Comparison of ENCODE assay signal across 8 mouse cellular contexts in the genomic region with DNA sequence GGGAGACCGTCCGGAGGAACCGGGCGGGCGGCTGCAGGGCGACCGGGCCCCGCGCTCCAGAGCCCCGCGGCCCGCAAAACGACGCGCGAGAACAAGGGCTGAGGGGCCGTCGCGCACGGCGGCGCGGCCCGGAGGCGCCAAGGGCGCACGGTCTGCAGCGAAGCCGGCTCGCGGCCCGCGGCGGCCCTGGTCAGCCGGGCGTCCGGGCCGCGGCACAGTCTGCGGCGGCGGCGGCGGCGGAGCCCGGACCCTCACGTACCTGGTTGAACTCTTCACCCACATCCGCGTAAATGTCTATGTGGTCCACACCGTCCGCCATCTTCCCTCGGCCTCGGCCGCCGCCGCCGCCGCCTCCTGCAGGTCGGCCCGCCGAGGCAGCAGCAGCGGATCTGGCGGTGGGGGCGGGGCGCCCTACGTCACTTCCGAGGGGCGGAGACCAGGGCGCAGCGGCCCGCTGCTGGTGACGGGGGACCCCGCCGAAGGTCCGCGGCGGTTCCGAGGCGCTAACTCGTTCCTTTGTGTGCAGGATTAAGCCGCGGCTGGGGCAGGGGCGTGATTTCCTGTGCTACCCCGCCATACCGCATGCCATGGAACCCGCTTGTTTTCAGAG. TPM values are rescaled to one million over a fixed set of nuclear protein-coding genes. Genes with fewer than 3 reads are reported as not detected.
DNase-seq lines count a peak whose midpoint lies in the region; ATAC-seq and TF ChIP-seq lines count a peak whose summit lies in the region.

No protein-coding gene starts in this region.

- H3K36me3 ChIP-seq in erythroblast, embryonic 14.5 days (ENCODE audit: control insufficient read depth) = no peaks in the 10 kb centered on the region; the same call in 1 of the 2 replicates
- H3K36me3 ChIP-seq in heart, embryonic 12.5 days = no peaks in the 10 kb centered on the region
- H3K36me3 ChIP-seq in kidney, embryonic 16.5 days (ENCODE audit: insufficient read depth, low read length) = no peaks in the 10 kb centered on the region
- H3K36me3 ChIP-seq in liver, adult 2 months (ENCODE audit: control insufficient read depth, insufficient read depth, low read length) = no peaks in the 10 kb centered on the region

- H3K27ac ChIP-seq in heart, embryonic 12.5 days (ENCODE audit: poor library complexity, severe bottlenecking) = peak overlapping the region; percentile 96
- peak overlapping the region; percentile 97 for H3K27ac ChIP-seq in kidney, embryonic 16.5 days (ENCODE audit: low read length)
- H3K27ac ChIP-seq in liver, adult 2 months (replicated peaks; ENCODE audit: insufficient read depth, low read depth, low read length) = peak overlapping the region; percentile 89

- TF ChIP-seq POLR2A in liver, adult 2 months (IDR thresholded peaks at IDR 0.05; ENCODE audit: extremely low read depth, insufficient read depth, low read length) = peak; percentile 87; the same call in 1 of the 2 replicates

- peak overlapping the region; percentile 98 for H3K9ac ChIP-seq in heart, embryonic 12.5 days
- peak overlapping the region; percentile 100 for H3K9ac ChIP-seq in kidney, embryonic 16.5 days (replicated peaks; ENCODE audit: low read length)
- H3K9ac ChIP-seq in liver, adult 2 months (ENCODE audit: low read depth, low read length) = peak overlapping the region; percentile 97

- peak; percentile 98 for DNase-seq in CD4-positive, CD25-positive, alpha-beta regulatory T cell, adult 2 months (ENCODE audit: low read depth, low spot score)
- DNase-seq in brain, embryonic 18.5 days (ENCODE audit: low read depth, low spot score) = peak; percentile 84
- peak; percentile 56 for DNase-seq in liver, adult 2 months (ENCODE audit: extremely low read depth, low read depth, low spot score)
- peak; percentile 94 to 95 for DNase-seq in spleen, postnatal 36 days (ENCODE audit: low spot score in 2 of 2)

- no peaks in the 10 kb centered on the region for H3K9me3 ChIP-seq in erythroblast, embryonic 14.5 days (ENCODE audit: control insufficient read depth, low read length)
- H3K9me3 ChIP-seq in heart, embryonic 12.5 days (replicated peaks) = no peaks in the 10 kb centered on the region
- H3K9me3 ChIP-seq in kidney, embryonic 16.5 days (ENCODE audit: low read length) = no peaks in the 10 kb centered on the region

- peak; percentile 97 for ATAC-seq in heart, embryonic 12.5 days (ENCODE audit: insufficient number of reproducible peaks, low FRiP score)
- ATAC-seq in kidney, embryonic 16.5 days (ENCODE audit: low FRiP score, low TSS enrichment) = peak; percentile 97
- ATAC-seq in monocyte, adult 5-6 weeks (replicated peaks; ENCODE audit: insufficient number of reproducible peaks, low FRiP score, low TSS enrichment, poor library complexity, severe bottlenecking) = peak; percentile 94

- H3K27me3 ChIP-seq in erythroblast, embryonic 14.5 days (ENCODE audit: control insufficient read depth) = no peaks in the 10 kb centered on the region
- H3K27me3 ChIP-seq in heart, embryonic 12.5 days (replicated peaks) = no peaks in the 10 kb centered on the region
- no peaks in the 10 kb centered on the region for H3K27me3 ChIP-seq in kidney, embryonic 16.5 days (ENCODE audit: insufficient read depth, low read length)
- no peaks in the 10 kb centered on the region for H3K27me3 ChIP-seq in liver, adult 2 months (ENCODE audit: control insufficient read depth, insufficient read depth, low read length)

- peaks cover 30% of the 10 kb centered on the region for H3K4me1 ChIP-seq in erythroblast, embryonic 14.5 days (ENCODE audit: control insufficient read depth)
- H3K4me1 ChIP-seq in heart, embryonic 12.5 days (replicated peaks) = peaks cover 10% of the 10 kb centered on the region
- H3K4me1 ChIP-seq in kidney, embryonic 16.5 days (ENCODE audit: insufficient read depth, low read length) = peaks cover 13% of the 10 kb centered on the region
- H3K4me1 ChIP-seq in liver, adult 2 months (ENCODE audit: control insufficient read depth, insufficient read depth, low read length) = peaks cover 5% of the 10 kb centered on the region

- peak overlapping the region; percentile 89 for H3K4me3 ChIP-seq in erythroblast, embryonic 14.5 days (replicated peaks)
- H3K4me3 ChIP-seq in heart, embryonic 12.5 days = peak overlapping the region; percentile 94
- H3K4me3 ChIP-seq in kidney, embryonic 16.5 days (ENCODE audit: low read length) = peak overlapping the region; percentile 81
- H3K4me3 ChIP-seq in liver, adult 2 months (ENCODE audit: insufficient read depth, low read depth, low read length) = peak overlapping the region; percentile 84

- H3K4me2 ChIP-seq in heart, embryonic 12.5 days = peak overlapping the region; percentile 70
- H3K4me2 ChIP-seq in kidney, embryonic 16.5 days (replicated peaks; ENCODE audit: low read depth, low read length) = peak overlapping the region; percentile 75

- H3K79me2 ChIP-seq in liver, adult 2 months (ENCODE audit: control insufficient read depth, insufficient read depth, low read length) = peaks cover 12% of the 10 kb centered on the region; the same call in 1 of the 2 replicates

- TF ChIP-seq CTCF in liver, adult 2 months (IDR thresholded peaks at IDR 0.05; ENCODE audit: low read depth, low read length) = no peak

- under 1% methylated on average over 84 of the region's 86 CpGs for WGBS in heart, embryonic 12.5 days
- WGBS in kidney, embryonic 16.5 days = under 1% methylated on average over 73 of the region's 86 CpGs
- under 1% methylated on average over 80 of the region's 86 CpGs for WGBS in liver, adult 2 months

RNA-seq across cellular contexts. Expression of a gene that starts 3.1 kb away (rescaled TPM):
- 14.4 and 14.8 TPM in 2 replicates for polyA plus RNA-seq in erythroblast, embryonic 14.5 days (2012)
- polyA plus RNA-seq in heart, embryonic 12.5 days (2016; fragmentation: Nextera tagmentation; extraction: Ambion mirVana) = 120 TPM in 2 replicates
- 151 and 171 TPM in 2 replicates for polyA plus RNA-seq in kidney, embryonic 16.5 days (2015; fragmentation: Nextera tagmentation; extraction: Ambion mirVana)
- 32.8 and 33.1 TPM in 2 replicates for total RNA-seq in liver, adult 2 months (2014; rRNA removed)
- 17.0 and 23.7 TPM in 2 replicates for polyA plus RNA-seq in liver, adult 2 months (2012; rRNA removed)
- total RNA-seq in monocyte, adult 5-6 weeks (2017) = 73.2 to 128 TPM (median 73.7 TPM) in 3 replicates

Comparison
In these comparisons a context has a peak if more than half of its experiments do, and no peak if none do; other contexts are left out.
1. Peak in every context shown above with its lines: DNase-seq, ATAC-seq, H3K4me3 ChIP-seq and H3K27ac ChIP-seq.